Mouse (Mus musculus) brain, embryonic 14.5 days (tissue): ENCODE measurements around the gene Plekhg5. TPM values are rescaled to one million over a fixed set of nuclear protein-coding genes. Genes with fewer than 3 reads are reported as not detected.

Source experiments
- DNase-seq: peaks from one replicate; pipeline ENCODE4 v3.0.0-alpha.2; 2011; ENCODE audit warnings: low read depth
- CTCF ChIP-seq: fragments of 200-500 bp; IDR thresholded peaks from 2 replicates; pipeline ENCODE4 v1.5.1; 2012; ENCODE audit warnings: inconsistent platforms, mild to moderate bottlenecking, moderate library complexity, borderline replicate concordance; ENCODE audit not compliant: insufficient read depth, insufficient read length; ENCODE audit errors: extremely low read depth
- POLR2A ChIP-seq: fragments of 200-500 bp; IDR thresholded peaks from 2 replicates; pipeline ENCODE4 v1.6.1; 2012; ENCODE audit warnings: mild to moderate bottlenecking, inconsistent platforms, borderline replicate concordance; ENCODE audit not compliant: poor library complexity, insufficient read depth, insufficient read length, severe bottlenecking; ENCODE audit errors: extremely low read depth
- polyA plus RNA-seq: library from polyadenylated mRNA; depleted of rRNA; stranded (reverse); fragments of >200 nt; gene quantifications from 2 replicates; pipeline ENCODE4 v1.2.3, GENCODE M21; 2012; rRNA removed

The Plekhg5 gene
- polyA plus RNA-seq, 1 experiment: 18.6 TPM

GRCm38 (mm10) chr4:152151451-152151965 lies 79.2 kb downstream of the Plekhg5 start:
- no peak for TF ChIP-seq CTCF
- TF ChIP-seq POLR2A: no peak
- no peak for DNase-seq

GRCm38 (mm10) chr4:152151966-152152544 lies 79.8 kb downstream of the Plekhg5 start, which contains the start of gene Espn:
Gene Espn, minus strand, starts transcription at chr4:152152371.
- DNase-seq: peak; percentile 74
- no peak for TF ChIP-seq CTCF
- TF ChIP-seq POLR2A: no peak

- DNase-seq: peak; percentile 72
- TF ChIP-seq POLR2A (no peak), CTCF (peak; percentile 92)
These were observed 81.5 kb downstream of the Plekhg5 start for GRCm38 (mm10) chr4:152153771-152154177.

- no peak for DNase-seq
- no peak for TF ChIP-seq POLR2A
- no peak for TF ChIP-seq CTCF
These were observed 82.7 kb downstream of the Plekhg5 start for GRCm38 (mm10) chr4:152155019-152155418.

- TF ChIP-seq CTCF (peak; percentile 74), POLR2A (no peak)
- DNase-seq: peak; percentile 50
These were observed 85.7 kb downstream of the Plekhg5 start for GRCm38 (mm10) chr4:152157779-152158584.

- no peak for DNase-seq
- TF ChIP-seq POLR2A: no peak
- TF ChIP-seq CTCF: no peak
These were observed 86.4 kb downstream of the Plekhg5 start, which contains the start of gene Hes2 for GRCm38 (mm10) chr4:152158585-152159284. Gene Hes2, plus strand, starts transcription at chr4:152158867.

GRCm38 (mm10) chr4:152159285-152159678 lies 87.0 kb downstream of the Plekhg5 start:
- TF ChIP-seq POLR2A: no peak
- TF ChIP-seq CTCF: no peak
- no peak for DNase-seq

GRCm38 (mm10) chr4:152160748-152161147 lies 88.5 kb downstream of the Plekhg5 start:
- DNase-seq: no peak
- TF ChIP-seq CTCF (no peak), POLR2A (no peak)

- no peak for TF ChIP-seq CTCF
- no peak for DNase-seq
These were observed 89.3 kb downstream of the Plekhg5 start for GRCm38 (mm10) chr4:152161601-152162000.

GRCm38 (mm10) chr4:152162748-152163147 lies 90.5 kb downstream of the Plekhg5 start:
- DNase-seq: no peak
- TF ChIP-seq CTCF (no peak), POLR2A (no peak)

Other genes starting within 250 kb of the Plekhg5 start
- 64.3 and 92.9 TPM in 2 replicates for gene Camta1, start 210.6 kb upstream of the Plekhg5 start, polyA plus RNA-seq
- 84.0 and 84.3 TPM in 2 replicates for gene Dnajc11, start 138.8 kb upstream of the Plekhg5 start, polyA plus RNA-seq
- 37.9 and 43.4 TPM in 2 replicates for gene Thap3, start 83.5 kb upstream of the Plekhg5 start, polyA plus RNA-seq
- 18.4 and 19.6 TPM in 2 replicates for gene Phf13, start 76.2 kb upstream of the Plekhg5 start, polyA plus RNA-seq
- gene Klhl21, start 63.7 kb upstream of the Plekhg5 start, polyA plus RNA-seq: 3.7 and 5.0 TPM in 2 replicates
- 26.8 and 33.6 TPM in 2 replicates for gene Zbtb48, start 44.8 kb upstream of the Plekhg5 start, polyA plus RNA-seq
- gene Tas1r1, start 33.9 kb upstream of the Plekhg5 start, polyA plus RNA-seq: 0.37 and 0.58 TPM in 2 replicates
- gene Nol9, start 33.2 kb upstream of the Plekhg5 start, polyA plus RNA-seq: 23.4 and 28.8 TPM in 2 replicates
- gene Tnfrsf25, start 43.4 kb downstream of the Plekhg5 start, polyA plus RNA-seq: 3.8 and 4.4 TPM in 2 replicates
- 0.38 and 0.48 TPM in 2 replicates for gene Espn, start 79.9 kb downstream of the Plekhg5 start, polyA plus RNA-seq
- not detected in 2 replicates for gene Hes2, start 86.4 kb downstream of the Plekhg5 start, polyA plus RNA-seq
- 178 and 244 TPM in 2 replicates for gene Acot7, start 105.6 kb downstream of the Plekhg5 start, polyA plus RNA-seq
- 31.2 and 44.3 TPM in 2 replicates for gene Gpr153, start 201.7 kb downstream of the Plekhg5 start, polyA plus RNA-seq
- 0.37 and 0.88 TPM in 2 replicates for gene Hes3, start 219.2 kb downstream of the Plekhg5 start, polyA plus RNA-seq
- 20.9 and 23.0 TPM in 2 replicates for gene Icmt, start 224.7 kb downstream of the Plekhg5 start, polyA plus RNA-seq
- gene Rnf207, start 246.5 kb downstream of the Plekhg5 start, polyA plus RNA-seq: 6.9 and 7.1 TPM in 2 replicates